Mouse (Mus musculus) hindbrain, embryonic 13.5 days (tissue): ENCODE data around the gene Tmub1. TPM values are rescaled to one million over a fixed set of nuclear protein-coding genes. Genes with fewer than 3 reads are reported as not detected.
"Not testable (repeated sequence)": the region's sequence is repeated elsewhere in the genome, so short reads cannot be mapped to it uniquely, and the experiment has no call there.

Experiments used
- ATAC-seq: fragments of 200-750 bp; cut with Nextera tagmentation; 2 replicates; pipeline ENCODE4 v1.8.0; 2017; ENCODE audit warnings: moderate TSS enrichment; ENCODE audit not compliant: low FRiP score
- H3K27ac ChIP-seq: fragments of 300-500 bp; sonication (generic); 2 replicates; pipeline ENCODE4 v1.5.1; 2015; ENCODE audit warnings: inconsistent platforms, mild to moderate bottlenecking, moderate library complexity
- H3K27me3 ChIP-seq: fragments of 300-500 bp; sonication (generic); 2 replicates; pipeline ENCODE4 v1.6.1; 2015; ENCODE audit warnings: mild to moderate bottlenecking, inconsistent platforms
- H3K36me3 ChIP-seq: fragments of 300-500 bp; sonication (generic); 2 replicates; pipeline ENCODE4 v1.6.1; 2015; ENCODE audit warnings: mild to moderate bottlenecking, inconsistent platforms
- H3K4me1 ChIP-seq: fragments of 300-500 bp; sonication (generic); replicated peaks from 2 replicates; pipeline ENCODE4 v1.6.1; 2015; ENCODE audit warnings: inconsistent platforms
- H3K4me2 ChIP-seq: fragments of 300-500 bp; sonication (generic); 2 replicates; pipeline ENCODE4 v1.6.1; 2015; ENCODE audit warnings: inconsistent platforms, mild to moderate bottlenecking, moderate library complexity
- H3K4me3 ChIP-seq: fragments of 300-500 bp; sonication (generic); 2 replicates; pipeline ENCODE4 v1.5.1; 2015; ENCODE audit warnings: mild to moderate bottlenecking, inconsistent platforms
- H3K9ac ChIP-seq: fragments of 300-500 bp; sonication (generic); 2 replicates; pipeline ENCODE4 v1.6.1; 2015; ENCODE audit warnings: mild to moderate bottlenecking, inconsistent platforms
- H3K9me3 ChIP-seq: fragments of 300-500 bp; sonication (generic); 2 replicates; pipeline ENCODE4 v1.6.1; 2016; ENCODE audit warnings: inconsistent platforms
- WGBS: fragments of 180-500 bp; shearing (Covaris S2); methylation state at CpG from one replicate; pipeline ENCODE4 v1.1.7; 2015; 5-methylcytosine and 5-hydroxymethylcytosine counted together
- polyA plus RNA-seq: library from polyadenylated mRNA; unstranded; fragments of >200 nt; fragmentation: Nextera tagmentation; extraction: Ambion mirVana; gene quantifications from 2 replicates; pipeline ENCODE4 v1.2.1, GENCODE M21; 2015

The Tmub1 gene
- polyA plus RNA-seq, 1 experiment from 2014 or later = 51.9 TPM

GRCm38 (mm10) chr5:24396254-24396653 is 51.4 kb downstream of the Tmub1 start:
- not testable (repeated sequence) for H3K27me3 ChIP-seq, H3K4me2 ChIP-seq, H3K4me3 ChIP-seq, H3K9ac ChIP-seq, H3K9me3 ChIP-seq, H3K27ac ChIP-seq, ATAC-seq
- H3K4me1 ChIP-seq = peaks cover 10% of the 10 kb centered on the region
- 91% methylated on average over 6 of the region's 6 CpGs for WGBS
- H3K36me3 ChIP-seq = peaks cover 16% of the 10 kb centered on the region

Other genes starting within 250 kb of the Tmub1 start
- 12.8 and 14.2 TPM in 2 replicates for gene Kcnh2, start 96.2 kb downstream of the Tmub1 start, polyA plus RNA-seq
- 9.8 and 10.2 TPM in 2 replicates for gene Nos3, start 83.0 kb downstream of the Tmub1 start, polyA plus RNA-seq
- 0.57 and 0.93 TPM in 2 replicates for gene Atg9b, start 55.7 kb downstream of the Tmub1 start, polyA plus RNA-seq
- 45.7 and 48.7 TPM in 2 replicates for gene Abcb8, start 54.2 kb downstream of the Tmub1 start, polyA plus RNA-seq
- 0.94 and 1.3 TPM in 2 replicates for gene Asic3, start 34.5 kb downstream of the Tmub1 start, polyA plus RNA-seq
- 104 and 106 TPM in 2 replicates for gene Cdk5, start 24.3 kb downstream of the Tmub1 start, polyA plus RNA-seq
- gene Slc4a2, start 24.0 kb downstream of the Tmub1 start, polyA plus RNA-seq = 22.5 and 28.5 TPM in 2 replicates
- gene Fastk, start 2.6 kb downstream of the Tmub1 start, polyA plus RNA-seq = 88.1 and 96.1 TPM in 2 replicates
- gene Agap3, start 4.3 kb upstream of the Tmub1 start, polyA plus RNA-seq = 47.8 and 50.3 TPM in 2 replicates
- 4.6 and 5.1 TPM in 2 replicates for gene Gbx1, start 79.3 kb upstream of the Tmub1 start, polyA plus RNA-seq
- 0.16 and 0.49 TPM in 2 replicates for gene Asb10, start 93.1 kb upstream of the Tmub1 start, polyA plus RNA-seq
- 0.12 and 0.19 TPM in 2 replicates for gene 4931409K22Rik, start 109.0 kb upstream of the Tmub1 start, polyA plus RNA-seq
- gene Abcf2, start 129.6 kb upstream of the Tmub1 start, polyA plus RNA-seq = 91.6 and 92.3 TPM in 2 replicates
- 17.4 and 19.9 TPM in 2 replicates for gene Chpf2, start 138.9 kb upstream of the Tmub1 start, polyA plus RNA-seq
- gene Smarcd3, start 176.6 kb upstream of the Tmub1 start, polyA plus RNA-seq = 86.2 and 87.6 TPM in 2 replicates
- 45.5 and 45.6 TPM in 2 replicates for gene Nub1, start 237.7 kb upstream of the Tmub1 start, polyA plus RNA-seq